Mouse (Mus musculus) CH12.LX (cell line): ENCODE measurements around the gene Kri1. TPM values are rescaled to one million over a fixed set of nuclear protein-coding genes. Genes with fewer than 3 reads are reported as not detected.
"Not testable (repeated sequence)": the region's sequence is repeated elsewhere in the genome, so short reads cannot be mapped to it uniquely, and the experiment has no call there.

Experiments used
- DNase-seq: peaks from one replicate; pipeline ENCODE4 v3.0.0-alpha.2; 2013; ENCODE audit errors: extremely low read depth
- H3K27ac ChIP-seq: 2 replicates; pipeline ENCODE4 v1.5.1; 2012; ENCODE audit warnings: low read depth, mild to moderate bottlenecking, control low read depth, moderate library complexity; ENCODE audit not compliant: insufficient read depth
- H3K27me3 ChIP-seq: replicated peaks from 2 replicates; pipeline ENCODE3; 2012; ENCODE audit warnings: inconsistent platforms
- H3K36me3 ChIP-seq, 2 experiments: replicated peaks in 1 of 2; 2 replicates each; pipeline versions ENCODE3 to v1.6.1; 2012; ENCODE audit warnings: inconsistent platforms in 1 of 2, low read length in 1 of 2, mild to moderate bottlenecking in 1 of 2, mixed read lengths in 1 of 2, moderate library complexity in 1 of 2; ENCODE audit not compliant: control insufficient read depth in 1 of 2, insufficient read depth in 1 of 2
- H3K4me1 ChIP-seq, 2 experiments: 2 replicates each; pipeline ENCODE4 v1.6.1; 2012; ENCODE audit warnings: inconsistent platforms in 1 of 2, moderate library complexity in 1 of 2; ENCODE audit not compliant: insufficient read depth in 2 of 2, control insufficient read depth in 1 of 2
- H3K4me2 ChIP-seq: 2 replicates; pipeline ENCODE4 v1.6.1; 2012; ENCODE audit warnings: low read depth, mild to moderate bottlenecking, control low read depth; ENCODE audit not compliant: poor library complexity, insufficient read depth, severe bottlenecking
- H3K4me3 ChIP-seq, 3 experiments: fragments of 150-350 bp in 1 of 3; sonication (generic) in 1 of 3; replicated peaks in 1 of 3; 2 replicates each; pipeline versions ENCODE3 to v1.5.1; 2011 to 2012; ENCODE audit warnings: low read depth in 2 of 3, low read length in 2 of 3, mild to moderate bottlenecking in 2 of 3, moderate library complexity in 2 of 3, control low read depth in 1 of 3, improper control_type of control experiment in 1 of 3, inconsistent platforms in 1 of 3, mixed read lengths in 1 of 3; ENCODE audit not compliant: poor library complexity in 1 of 3
- H3K79me2 ChIP-seq: replicated peaks from 2 replicates; pipeline ENCODE4 v1.6.1; 2012; ENCODE audit warnings: mild to moderate bottlenecking, moderate library complexity; ENCODE audit not compliant: control insufficient read depth, poor library complexity, insufficient read depth, severe bottlenecking; ENCODE audit errors: extremely low read depth
- H3K9ac ChIP-seq: 2 replicates; pipeline ENCODE4 v1.6.1; 2012; ENCODE audit warnings: low read depth, mild to moderate bottlenecking, control low read depth, moderate library complexity; ENCODE audit not compliant: insufficient read depth
- H3K9me3 ChIP-seq: replicated peaks from 2 replicates; pipeline ENCODE3; 2012; ENCODE audit warnings: low read length, inconsistent platforms, mixed read lengths
- BHLHE40 ChIP-seq: IDR thresholded peaks from 2 replicates; pipeline ENCODE4 v1.6.1; 2011; ENCODE audit warnings: mild to moderate bottlenecking, low read depth, low read length, improper control_type of control experiment
- CHD1 ChIP-seq: IDR thresholded peaks from 2 replicates; pipeline ENCODE4 v1.6.1; 2012; ENCODE audit warnings: low read depth, low read length, improper control_type of control experiment, inconsistent platforms
- E2F4 ChIP-seq: IDR thresholded peaks from 2 replicates; pipeline ENCODE4 v1.6.1; 2011; ENCODE audit warnings: low read depth, low read length, improper control_type of control experiment; ENCODE audit not compliant: insufficient replicate concordance
- EP300 ChIP-seq: IDR thresholded peaks from 2 replicates; pipeline ENCODE4 v1.6.1; 2011; ENCODE audit warnings: low read length, improper control_type of control experiment
- KAT2A ChIP-seq: IDR thresholded peaks from 2 replicates; pipeline ENCODE4 v1.6.1; 2012; ENCODE audit warnings: low read length, improper control_type of control experiment, inconsistent platforms; ENCODE audit not compliant: insufficient replicate concordance
- MAX ChIP-seq: IDR thresholded peaks from 2 replicates; pipeline ENCODE4 v1.6.1; 2011; ENCODE audit warnings: low read length, improper control_type of control experiment
- MAZ ChIP-seq: IDR thresholded peaks from 2 replicates; pipeline ENCODE4 v1.6.1; 2012; ENCODE audit warnings: low read depth, mild to moderate bottlenecking, inconsistent platforms, low read length, improper control_type of control experiment, moderate library complexity
- NELFE ChIP-seq: IDR thresholded peaks from 2 replicates; pipeline ENCODE4 v1.6.1; 2011; ENCODE audit warnings: low read depth, low read length, improper control_type of control experiment
- NRF1 ChIP-seq: IDR thresholded peaks from 2 replicates; pipeline ENCODE4 v1.6.1; 2014; ENCODE audit warnings: low read depth, mild to moderate bottlenecking, inconsistent platforms, low read length, improper control_type of control experiment, moderate library complexity
- PAX5 ChIP-seq: IDR thresholded peaks from 2 replicates; pipeline ENCODE4 v1.6.1; 2012; ENCODE audit warnings: low read length, inconsistent platforms, mixed read lengths
- POLR2AphosphoS2 ChIP-seq: IDR thresholded peaks from 2 replicates; pipeline ENCODE4 v1.6.1; 2011; ENCODE audit warnings: low read depth, low read length, improper control_type of control experiment
- RCOR1 ChIP-seq: conservative IDR thresholded peaks from 2 replicates; pipeline ENCODE4 v1.6.1; 2012; ENCODE audit warnings: low read depth, mild to moderate bottlenecking, inconsistent platforms, low read length, improper control_type of control experiment
- SIN3A ChIP-seq: IDR thresholded peaks from 2 replicates; pipeline ENCODE4 v1.6.1; 2012; ENCODE audit warnings: low read length, improper control_type of control experiment, inconsistent platforms
- TBP ChIP-seq: conservative IDR thresholded peaks from 2 replicates; pipeline ENCODE4 v1.6.1; 2011; ENCODE audit warnings: low read depth, low read length, improper control_type of control experiment
- USF2 ChIP-seq: conservative IDR thresholded peaks from 2 replicates; pipeline ENCODE4 v1.6.1; 2011; ENCODE audit warnings: low read depth, low read length, improper control_type of control experiment
- ZC3H11A ChIP-seq: IDR thresholded peaks from 2 replicates; pipeline ENCODE4 v1.6.1; 2012; ENCODE audit warnings: low read depth, mild to moderate bottlenecking, inconsistent platforms, low read length, improper control_type of control experiment
- ZMIZ1 ChIP-seq: IDR thresholded peaks from 2 replicates; pipeline ENCODE4 v1.6.1; 2012; ENCODE audit warnings: low read depth, mild to moderate bottlenecking, inconsistent platforms, low read length, improper control_type of control experiment
- ZNF384 ChIP-seq: IDR thresholded peaks from 2 replicates; pipeline ENCODE4 v1.6.1; 2012; ENCODE audit warnings: low read depth, low read length, improper control_type of control experiment, inconsistent platforms
- dilution Hi-C: fragments of 300-500 bp; cut with MboI; formaldehyde crosslinking; loops from 2 replicates; pipeline ENCODE4 v1.14.3; 2020; ENCODE audit warnings: low sequenced_read_pairs; ENCODE audit not compliant: extremely low pct_unique_long_range_greater_than_20kb, extremely low pct_ligation_motif_present
- in situ Hi-C: fragments of 300-500 bp; cut with MboI; formaldehyde crosslinking; loops from 3 replicates; pipeline ENCODE4 v1.14.3; 2019; ENCODE audit warnings: low sequenced_read_pairs, low pct_ligation_motif_present, low pct_unique_long_range_greater_than_20kb, mixed read lengths
- polyA plus RNA-seq: library from polyadenylated mRNA; unstranded; fragments of >175 nt; gene quantifications from 2 replicates; pipeline ENCODE4 v1.2.1, GENCODE M21; 2012; ENCODE audit warnings: low read depth; ENCODE audit not compliant: insufficient read length
- total RNA-seq, 2 experiments: library from RNA; depleted of rRNA; stranded (reverse); fragments of 300-350 nt in 1 of 2; fragments of >200 nt in 1 of 2; gene quantifications; 2 replicates each; pipeline ENCODE4 v1.2.3; 2012 to 2014

The Kri1 gene
- total and polyA plus RNA-seq, 3 experiments, result 28.8 to 57.1 (median 55.5) TPM

DNA sequence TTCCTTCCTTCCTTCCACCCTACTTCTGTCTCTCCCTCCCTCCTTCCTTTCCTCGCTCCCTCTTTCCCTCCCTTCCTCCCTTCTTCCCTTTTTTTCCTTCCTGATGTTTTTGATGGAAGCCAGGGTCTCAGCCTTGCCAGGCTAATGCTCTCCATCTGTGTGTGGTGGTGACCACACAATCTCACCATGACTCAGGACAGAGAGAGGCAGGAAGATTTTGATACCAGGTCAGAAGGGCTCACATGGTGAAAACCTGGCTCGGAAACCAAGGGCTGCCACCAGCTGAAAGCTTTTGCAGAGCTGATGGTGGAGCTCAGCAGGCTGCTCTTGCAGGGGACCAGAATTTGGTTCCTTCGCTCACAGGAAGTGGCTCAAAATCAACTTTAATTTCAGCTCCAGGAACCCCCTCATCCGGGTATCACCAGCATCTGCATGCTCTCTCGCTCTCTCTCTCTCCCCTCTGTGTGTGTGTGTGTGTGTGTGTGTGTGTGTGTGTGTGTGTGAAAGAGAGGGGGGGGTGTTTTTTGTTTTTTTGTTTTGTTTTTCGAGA, 27.2 kb downstream of the Kri1 start:
- H3K4me3 ChIP-seq, result no peak overlapping the region
- H3K4me1 ChIP-seq, result peaks cover 0 to 13% of the 10 kb centered on the region in 2 experiments; a peak in 2 of 4 replicates
- no peak overlapping the region for H3K4me2 ChIP-seq
- H3K36me3 ChIP-seq, result no peaks in the 10 kb centered on the region
- no peak for TF ChIP-seq SIN3A
- TF ChIP-seq ZC3H11A, result no peak
- no peak for TF ChIP-seq KAT2A
- TF ChIP-seq ZNF384, result no peak
- no peak for TF ChIP-seq RCOR1
- no peak for TF ChIP-seq BHLHE40
- no peak for TF ChIP-seq TBP
- no peak for TF ChIP-seq ZMIZ1
- no peak for TF ChIP-seq EP300
- TF ChIP-seq NELFE, result no peak
- TF ChIP-seq CHD1, result no peak
- no peak for TF ChIP-seq NRF1
- TF ChIP-seq E2F4, result no peak
- no peak for TF ChIP-seq POLR2AphosphoS2
- TF ChIP-seq PAX5, result no peak
- no peak for TF ChIP-seq MAX
- TF ChIP-seq USF2, result no peak
- no peak for TF ChIP-seq MAZ
- TF ChIP-seq, all 38 proteins: peak for 0
- Histone ChIP-seq H3K9ac (no peak overlapping the region), H3K79me2 (no peaks in the 10 kb centered on the region), H3K27me3 (no peaks in the 10 kb centered on the region), H3K9me3 (no peaks in the 10 kb centered on the region), H3K27ac (no peak overlapping the region)
- dilution Hi-C loops, result no loop called here
- no peak for DNase-seq
- in situ Hi-C loops, result no loop called here

DNA sequence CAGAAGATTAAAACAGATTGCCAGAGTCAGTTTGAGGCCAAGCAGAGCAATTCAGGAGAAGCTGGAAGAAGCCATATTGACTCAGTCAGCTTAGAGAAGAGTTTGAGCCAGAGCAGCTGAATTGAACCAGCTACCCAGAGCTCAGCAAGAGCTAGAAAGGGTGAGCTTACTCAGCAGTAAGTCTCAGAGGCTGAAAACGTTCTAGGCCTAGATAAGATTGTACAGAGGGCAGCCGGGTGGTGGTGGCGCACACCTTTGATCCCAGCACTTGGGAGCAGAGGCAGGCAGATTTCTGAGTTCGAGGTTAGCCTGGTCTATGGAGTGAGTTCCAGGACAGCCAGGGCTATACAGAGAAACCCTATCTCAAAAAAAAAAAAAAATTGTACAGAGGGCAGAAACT, 31.4 kb downstream of the Kri1 start:
- H3K4me2 ChIP-seq, H3K36me3 ChIP-seq, H3K27ac ChIP-seq, H3K79me2 ChIP-seq, H3K27me3 ChIP-seq, H3K4me3 ChIP-seq, H3K9me3 ChIP-seq, in situ Hi-C loops, H3K9ac ChIP-seq, dilution Hi-C loops, H3K4me1 ChIP-seq, DNase-seq: not testable (repeated sequence)
